Mouse (Mus musculus) small intestine, adult 2 months (tissue): ENCODE measurements around the gene Nol6.

Source experiments
- CTCF ChIP-seq: fragments of 200-500 bp; IDR thresholded peaks from 2 replicates; pipeline ENCODE4 v1.5.1; 2012; ENCODE audit warnings: low read depth, mild to moderate bottlenecking, control low read depth, inconsistent platforms, low read length, moderate library complexity, mixed read lengths; ENCODE audit not compliant: insufficient replicate concordance, insufficient read length; ENCODE audit errors: extremely low read depth
- POLR2A ChIP-seq: fragments of 200-500 bp; IDR thresholded peaks from 2 replicates; pipeline ENCODE4 v1.6.1; 2012; ENCODE audit warnings: low read depth, mild to moderate bottlenecking, control low read depth, inconsistent platforms, low read length, moderate library complexity

DNA sequence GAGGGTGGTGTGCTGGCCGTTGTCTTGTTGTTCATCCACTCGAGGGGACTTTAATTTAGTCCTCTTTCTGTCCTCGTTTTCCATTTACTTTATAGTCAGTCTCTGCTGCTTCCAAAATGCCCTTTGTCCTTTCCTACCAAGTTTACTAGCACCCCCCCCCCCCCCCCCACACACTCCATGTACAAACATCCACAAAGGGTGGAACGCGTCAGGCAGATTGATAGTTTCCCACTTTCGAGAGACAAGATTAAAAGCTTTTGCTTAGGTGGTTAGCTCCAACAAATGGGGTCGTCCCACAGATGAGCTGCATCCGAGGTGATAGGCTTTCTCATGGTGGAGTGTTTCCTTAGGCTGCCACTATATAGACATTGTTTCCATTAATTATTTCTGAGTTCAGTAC is 12.6 kb upstream of the Nol6 start:
- TF ChIP-seq CTCF, result no peak
- TF ChIP-seq POLR2A, result no peak
